Mouse (Mus musculus) ES-E14 (cell line): ENCODE data around the gene Ptgis. TPM values are rescaled to one million over a fixed set of nuclear protein-coding genes. Genes with fewer than 3 reads are reported as not detected.

ENCODE experiments used
- DNase-seq: peaks from one replicate; pipeline ENCODE4 v3.0.0-alpha.2; 2013; ENCODE audit warnings: low read depth, low spot score
- H3K27ac ChIP-seq: 2 replicates; pipeline ENCODE4 v1.5.1; 2012; ENCODE audit warnings: low read depth, mild to moderate bottlenecking, low read length, moderate library complexity, mixed read lengths; ENCODE audit not compliant: poor library complexity, insufficient read depth, severe bottlenecking
- H3K36me3 ChIP-seq: 2 replicates; pipeline ENCODE4 v1.6.1; 2012; ENCODE audit warnings: mild to moderate bottlenecking, low read length, moderate library complexity, mixed read lengths; ENCODE audit not compliant: control insufficient read depth, poor library complexity, insufficient read depth, severe bottlenecking
- H3K4me1 ChIP-seq, 2 experiments: fragments of 150-350 bp in 1 of 2; sonication (generic) in 1 of 2; 2 replicates each; pipeline ENCODE4 v1.6.1; 2012; ENCODE audit warnings: low read length in 2 of 2, mild to moderate bottlenecking in 1 of 2, mixed read lengths in 1 of 2; ENCODE audit not compliant: control insufficient read depth in 2 of 2, insufficient read depth in 2 of 2, poor library complexity in 1 of 2
- H3K4me3 ChIP-seq, 2 experiments: fragments of 150-350 bp in 1 of 2; sonication (generic) in 1 of 2; 2 replicates each; pipeline ENCODE4 v1.5.1; 2012; ENCODE audit warnings: low read length in 2 of 2, low read depth in 1 of 2, mild to moderate bottlenecking in 1 of 2, mixed read lengths in 1 of 2; ENCODE audit not compliant: insufficient read depth in 1 of 2, poor library complexity in 1 of 2, severe bottlenecking in 1 of 2
- H3K9ac ChIP-seq: 2 replicates; pipeline ENCODE4 v1.6.1; 2012; ENCODE audit warnings: low read depth, mild to moderate bottlenecking, low read length, mixed read lengths; ENCODE audit not compliant: poor library complexity, insufficient read depth, severe bottlenecking
- H3K9me3 ChIP-seq: fragments of 150-350 bp; sonication (generic); 2 replicates; pipeline ENCODE4 v1.6.1; 2012; ENCODE audit warnings: low read depth, mild to moderate bottlenecking, low read length; ENCODE audit not compliant: control insufficient read depth, insufficient read depth
- CHD2 ChIP-seq: IDR thresholded peaks from 2 replicates; pipeline ENCODE4 v1.6.1; 2014; ENCODE audit warnings: mild to moderate bottlenecking, low read depth, low read length, inconsistent platforms
- HCFC1 ChIP-seq: IDR thresholded peaks from 2 replicates; pipeline ENCODE4 v1.6.1; 2012; ENCODE audit warnings: low read length, inconsistent platforms, borderline replicate concordance; ENCODE audit not compliant: insufficient read depth
- MAFK ChIP-seq: IDR thresholded peaks from 2 replicates; pipeline ENCODE4 v1.6.1; 2014; ENCODE audit warnings: mild to moderate bottlenecking, low read depth, low read length, inconsistent platforms; ENCODE audit not compliant: insufficient read depth
- ZC3H11A ChIP-seq: IDR thresholded peaks from 2 replicates; pipeline ENCODE4 v1.6.1; 2012; ENCODE audit warnings: low read depth, mild to moderate bottlenecking, inconsistent platforms, low read length, borderline replicate concordance
- ZNF384 ChIP-seq: IDR thresholded peaks from 2 replicates; pipeline ENCODE4 v1.6.1; 2012; ENCODE audit warnings: low read depth, low read length, inconsistent platforms
- in situ Hi-C, 2 experiments: fragments of 600-800 bp; cut with MboI; formaldehyde crosslinking; loops; one replicate each; pipeline ENCODE4 v1.15.1; 2025; ENCODE audit warnings: low sequenced_read_pairs in 2 of 2, inconsistent platforms in 1 of 2; ENCODE audit not compliant: unreplicated experiment in 2 of 2
- total RNA-seq: library from RNA; depleted of rRNA; stranded (reverse); fragments of 300-350 nt; gene quantifications from 2 replicates; pipeline ENCODE4 v1.2.3, GENCODE M21; 2012; rRNA removed

Gene Ptgis
- total RNA-seq = 16.1 and 23.8 TPM in 2 replicates

- H3K27ac ChIP-seq = no peak within 1 kb of the TSS
These were observed at the start of gene Ptgis for GRCm38 (mm10) chr2:167240008-167240964. Ptgis (minus strand) TSS chr2:167240604.

GRCm38 (mm10) chr2:167281461-167281860, 41.1 kb upstream of the Ptgis start:
- no peak for DNase-seq
- in situ Hi-C loops = no loop called here
- Histone ChIP-seq H3K36me3 (no peaks in the 10 kb centered on the region; the same call in 1 of the 2 replicates), H3K9ac (no peak overlapping the region), H3K4me3 (no peak overlapping the region), H3K4me1 (peaks cover 0 to 4% of the 10 kb centered on the region in 2 experiments; a peak in 1 of 4 replicates), H3K27ac (no peak overlapping the region), H3K9me3 (peaks cover 5% of the 10 kb centered on the region; the same call in 1 of the 2 replicates)
- TF ChIP-seq MAFK (no peak), ZNF384 (no peak), HCFC1 (no peak)

More at GRCm38 (mm10) chr2:167240008-167240964, at the start of gene Ptgis:
- Histone ChIP-seq H3K9ac (peak within 1 kb of the TSS; percentile 67), H3K9me3 (no peaks in the 10 kb centered on the region), H3K36me3 (no peaks in the 10 kb centered on the region), H3K4me3 (peak within 1 kb of the TSS; percentile 48 to 68), H3K4me1 (peaks cover 0 to 7% of the 10 kb centered on the region in 2 experiments; a peak in 1 of 4 replicates)
- DNase-seq = no peak
- in situ Hi-C loops = no loop called here
- no peak for TF ChIP-seq CHD2
- TF ChIP-seq ZC3H11A = no peak
- TF ChIP-seq ZNF384 = no peak
- no peak for TF ChIP-seq HCFC1

- peaks cover 5% of the 10 kb centered on the region; the same call in 1 of the 2 replicates for H3K9me3 ChIP-seq
- H3K27ac ChIP-seq = no peak overlapping the region
- TF ChIP-seq HCFC1 (no peak), MAFK (no peak), CHD2 (no peak), ZNF384 (no peak), ZC3H11A (no peak)
- H3K9ac ChIP-seq = no peak overlapping the region
- peaks cover 0 to 4% of the 10 kb centered on the region in 2 experiments; a peak in 1 of 4 replicates for H3K4me1 ChIP-seq
- no peak overlapping the region for H3K4me3 ChIP-seq
- DNase-seq = no peak
- in situ Hi-C loops = no loop called here
- H3K36me3 ChIP-seq = no peaks in the 10 kb centered on the region; the same call in 1 of the 2 replicates
These were observed 40.5 kb upstream of the Ptgis start for GRCm38 (mm10) chr2:167280986-167281310.

GRCm38 (mm10) chr2:167280090-167280985, 39.9 kb upstream of the Ptgis start:
- H3K4me1 ChIP-seq = peaks cover 0 to 4% of the 10 kb centered on the region in 2 experiments; a peak in 1 of 4 replicates
- no peak for TF ChIP-seq HCFC1
- no peak for TF ChIP-seq ZNF384
- no peak for TF ChIP-seq MAFK
- TF ChIP-seq CHD2 = no peak
- TF ChIP-seq ZC3H11A = 0 out of 2 replicates have a peak, but pooled peaks have one; percentile 10
- peaks cover 5% of the 10 kb centered on the region; the same call in 1 of the 2 replicates for H3K9me3 ChIP-seq
- H3K9ac ChIP-seq = no peak overlapping the region
- H3K4me3 ChIP-seq = no peak overlapping the region
- no peaks in the 10 kb centered on the region; the same call in 1 of the 2 replicates for H3K36me3 ChIP-seq
- no peak overlapping the region for H3K27ac ChIP-seq
- DNase-seq = no peak
- in situ Hi-C loops = no loop called here
